Mouse (Mus musculus) spleen, adult 18-20 months (tissue): ENCODE data around the gene Ulk1.
"Not testable (repeated sequence)": the region's sequence is repeated elsewhere in the genome, so short reads cannot be mapped to it uniquely, and the experiment has no call there.

ENCODE experiments used
- DNase-seq, 2 experiments: peaks; one replicate each; pipeline ENCODE4 v3.0.0; 2022; ENCODE audit warnings: mixed read lengths in 2 of 2

Ulk1 gene

DNA sequence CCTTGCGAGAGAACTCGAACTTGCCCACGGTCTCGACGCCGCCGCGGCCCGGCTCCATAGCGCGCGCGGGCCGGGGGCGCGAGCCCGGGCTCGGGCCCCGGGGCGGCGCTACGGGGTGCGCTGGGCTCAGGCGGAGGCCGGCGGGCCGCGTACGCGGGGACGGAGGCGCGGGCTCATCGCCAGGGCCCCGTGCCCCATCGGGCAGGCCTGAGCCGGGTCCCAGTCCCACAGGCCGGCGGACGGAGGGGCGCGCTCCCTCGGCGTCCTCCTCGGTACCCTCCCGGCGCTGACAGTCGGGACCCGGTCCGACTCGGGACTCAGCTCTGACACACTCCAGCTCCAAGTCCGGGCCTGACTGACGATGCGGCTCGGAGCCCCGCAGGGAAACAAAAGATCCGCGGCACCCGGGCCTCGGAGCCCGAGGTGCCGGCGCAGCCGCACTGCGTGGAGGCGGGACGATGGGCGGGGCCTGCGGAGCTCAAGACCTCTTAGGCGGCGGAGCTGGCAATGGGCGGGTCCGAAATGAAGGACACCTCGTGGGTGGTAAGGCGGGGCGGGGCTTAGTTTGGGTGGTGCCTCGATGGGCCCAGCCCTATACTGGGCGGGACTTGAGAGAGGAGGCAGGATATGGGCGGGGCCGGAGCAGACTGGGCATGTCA lies at the start of gene Ulk1:
TSS of gene Ulk1 (minus strand) at position 431 of the 659 bp plus-strand sequence.
- peak; percentile 100 for DNase-seq

GRCm38 (mm10) chr5:110859013-110859650 lies 49.2 kb upstream of the Ulk1 start:
- DNase-seq = no peak

GRCm38 (mm10) chr5:110857091-110857490 lies 47.2 kb upstream of the Ulk1 start:
- no peak for DNase-seq

DNA sequence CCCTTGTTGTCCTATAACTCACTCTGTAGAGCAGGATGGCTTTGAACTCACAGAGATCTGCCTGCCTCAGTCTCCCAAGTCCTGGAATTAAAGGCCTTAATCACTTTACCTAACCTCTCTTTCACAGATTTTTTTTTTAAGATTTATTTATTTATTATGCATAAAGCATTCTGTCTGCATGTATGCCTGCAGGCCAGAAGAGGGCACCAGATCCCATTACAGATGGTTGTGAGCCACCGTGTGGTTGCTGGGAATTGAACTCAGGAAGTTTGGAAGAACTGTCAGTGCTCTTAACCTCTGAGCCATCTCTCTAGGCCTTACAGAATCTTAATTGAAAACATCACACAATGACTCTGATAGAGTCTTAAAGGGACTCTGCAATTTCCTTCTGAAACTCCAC lies 43.1 kb upstream of the Ulk1 start:
- DNase-seq = no peak

- no peak for DNase-seq
Observed at GRCm38 (mm10) chr5:110841046-110841862, 31.4 kb upstream of the Ulk1 start.

- peak; percentile 26 to 65 for DNase-seq
Observed at GRCm38 (mm10) chr5:110840465-110840864, 30.6 kb upstream of the Ulk1 start.

- peak; percentile 93 to 94 for DNase-seq
Observed at GRCm38 (mm10) chr5:110839678-110840365, 29.9 kb upstream of the Ulk1 start, which contains the start of the genes Hscb and Chek2. Gene Hscb, minus strand, starts transcription at chr5:110839777. Gene Chek2, plus strand, starts transcription at chr5:110839979.

- DNase-seq = no peak
Observed at GRCm38 (mm10) chr5:110839038-110839677, 29.3 kb upstream of the Ulk1 start.

GRCm38 (mm10) chr5:110838016-110838415 lies 28.1 kb upstream of the Ulk1 start:
- DNase-seq = not testable (repeated sequence)

GRCm38 (mm10) chr5:110835959-110836358 lies 26.1 kb upstream of the Ulk1 start:
- DNase-seq = peak in 1 of 2 experiments; percentile 19

DNA sequence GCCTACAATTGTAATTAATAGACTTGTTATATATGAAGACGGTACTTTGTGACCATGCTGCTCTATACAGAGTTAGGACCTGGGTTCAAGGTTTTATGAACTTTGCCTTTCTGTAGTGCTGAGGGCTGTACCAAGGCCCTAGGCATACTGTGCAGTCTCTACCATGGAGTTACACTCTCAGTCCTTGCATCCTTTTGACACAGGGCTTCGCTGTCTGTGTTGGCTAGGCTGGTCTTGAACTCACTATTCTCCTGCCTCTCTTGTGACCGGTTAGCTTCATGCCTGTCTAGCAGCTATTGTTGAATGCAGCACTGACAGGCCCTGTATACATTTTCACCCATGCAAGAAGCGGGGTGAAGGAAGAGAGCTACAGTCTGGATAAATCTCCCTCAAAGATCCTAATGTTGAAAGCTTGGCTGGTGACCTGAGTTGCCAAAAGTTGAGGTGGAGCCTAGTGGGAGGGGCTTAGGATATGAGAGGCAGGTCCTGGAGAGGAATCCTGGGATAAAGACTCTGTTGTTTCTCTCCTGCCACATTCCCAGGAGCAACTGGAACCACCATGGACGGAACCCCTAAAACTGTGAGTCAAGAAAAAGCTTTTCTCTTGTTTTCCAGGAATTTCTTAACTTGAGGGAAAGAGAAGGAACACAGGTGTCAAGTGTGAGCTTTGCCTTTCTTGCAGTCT lies 21.3 kb upstream of the Ulk1 start:
- DNase-seq = no peak

DNA sequence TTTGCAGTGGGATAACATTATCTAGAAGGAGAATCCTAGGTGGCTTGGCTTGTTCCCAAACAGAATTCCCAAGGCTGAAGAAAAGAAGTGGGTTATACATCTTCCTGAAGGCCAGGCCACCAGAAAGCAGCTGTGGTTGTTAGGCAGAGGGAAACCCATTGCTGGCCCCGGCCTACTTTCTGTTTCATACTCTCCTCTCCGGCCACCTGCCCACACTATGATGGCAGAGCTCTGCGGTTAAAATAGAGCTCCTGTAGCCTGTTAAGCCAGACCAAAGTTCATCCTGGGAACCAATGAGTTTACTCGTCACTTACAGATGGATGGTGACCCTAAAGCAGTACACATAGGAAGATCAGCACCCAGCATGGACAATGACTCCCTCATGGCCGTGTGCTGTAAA lies 17.7 kb upstream of the Ulk1 start:
- DNase-seq = no peak

- no peak for DNase-seq
Observed at GRCm38 (mm10) chr5:110826781-110827495, 17.0 kb upstream of the Ulk1 start.

GRCm38 (mm10) chr5:110824421-110824820 lies 14.5 kb upstream of the Ulk1 start:
- DNase-seq = no peak

GRCm38 (mm10) chr5:110808821-110809666 lies 853 bp downstream of the Ulk1 start:
- DNase-seq = no peak

DNA sequence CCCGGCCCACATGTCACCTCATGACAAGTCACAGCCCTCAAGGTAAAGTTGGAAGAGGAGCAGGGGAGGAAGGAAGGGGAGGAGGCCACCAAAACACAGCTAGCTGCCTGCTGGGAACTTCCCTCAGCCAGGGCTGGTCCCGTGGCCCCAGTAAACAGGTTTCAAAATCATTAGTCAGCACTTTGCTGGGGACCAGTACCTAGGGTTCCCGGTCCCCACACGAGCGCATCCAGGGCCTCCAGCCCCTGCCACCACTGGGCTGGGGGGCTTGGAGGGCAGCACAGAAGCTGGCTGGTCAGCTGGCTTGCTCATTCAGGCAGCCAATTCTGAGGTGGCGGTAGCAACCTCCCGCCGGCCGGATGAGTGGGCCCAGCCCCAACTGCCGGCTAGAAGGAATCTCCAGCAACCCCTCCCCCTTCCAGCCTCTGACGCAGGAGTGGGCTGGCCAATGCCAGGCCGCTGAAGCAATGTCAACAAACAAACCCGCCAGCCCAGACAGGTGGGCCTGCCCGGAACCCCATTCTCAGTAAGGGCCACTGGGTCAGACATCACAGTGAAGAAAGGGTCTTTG lies 1.8 kb downstream of the Ulk1 start:
- DNase-seq = peak; percentile 59 to 66

DNA sequence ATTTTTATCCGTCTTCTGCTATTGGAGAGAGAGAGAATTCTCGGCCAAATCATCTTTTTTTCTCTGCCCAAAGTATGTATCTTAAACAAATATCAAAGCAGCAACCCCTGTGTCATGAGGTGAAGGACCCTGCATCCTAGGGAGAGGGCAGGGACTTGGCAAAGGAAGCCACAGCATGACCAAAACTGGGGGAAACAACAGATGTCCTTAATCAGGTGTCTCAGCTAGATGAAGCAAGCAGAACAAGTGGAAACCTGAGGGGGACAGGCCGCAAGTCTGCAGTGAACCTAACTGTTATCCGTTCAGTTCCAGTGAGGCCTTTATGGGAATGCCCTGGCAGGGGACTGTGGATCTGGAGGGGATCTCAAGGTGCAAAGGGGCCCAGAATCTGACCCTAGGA lies 2.4 kb downstream of the Ulk1 start:
- DNase-seq = no peak

- no peak for DNase-seq
Observed at GRCm38 (mm10) chr5:110806676-110807075, 3.2 kb downstream of the Ulk1 start.

DNA sequence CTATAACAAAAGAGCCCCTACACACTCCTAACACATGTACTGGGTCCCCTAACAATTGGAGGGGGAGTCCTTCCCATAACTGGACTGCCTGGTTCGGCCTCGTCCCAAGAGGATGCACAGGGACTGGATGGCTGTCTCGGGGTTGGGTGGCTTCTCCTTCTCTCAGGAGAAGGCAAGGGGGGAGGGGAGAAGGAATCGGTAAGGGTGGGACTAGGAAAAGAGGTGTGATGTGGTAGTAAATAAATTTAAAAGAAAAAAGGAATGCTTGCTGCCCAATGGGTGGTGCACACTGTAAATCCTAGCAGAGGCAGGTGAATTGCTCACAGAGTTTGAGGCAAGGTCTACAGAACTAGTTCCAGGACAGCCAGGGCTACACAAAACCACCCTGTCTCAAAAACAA lies 3.7 kb downstream of the Ulk1 start:
- no peak for DNase-seq
